Mouse (Mus musculus): ENCODE results near the gene Mcm10.

- no peak for TF ChIP-seq CTCF (IDR thresholded peaks at IDR 0.05; ENCODE audit: borderline replicate concordance, insufficient read depth, low read depth, low read length)
- no peak for TF ChIP-seq POLR2A (IDR thresholded peaks at IDR 0.05; ENCODE audit: borderline replicate concordance, insufficient read depth, low read length)
These were observed 22.2 kb upstream of the Mcm10 start for GRCm38 (mm10) chr2:5034801-5035200.
